Mouse (Mus musculus): ENCODE data around the gene Atp6v1g1. TPM values are rescaled to one million over a fixed set of nuclear protein-coding genes. Genes with fewer than 3 reads are reported as not detected.

The Atp6v1g1 gene
- polyA plus RNA-seq, 1 experiment from 2014 or later: 318 TPM

- no peaks in the 10 kb centered on the region for H3K36me3 ChIP-seq
- WGBS: 77% methylated on average over 4 of the region's 4 CpGs
Observed at GRCm38 (mm10) chr4:63590538-63590937, 46.0 kb downstream of the Atp6v1g1 start.

GRCm38 (mm10) chr4:63594459-63595110 is 50.0 kb downstream of the Atp6v1g1 start:
- H3K27ac ChIP-seq: no peak overlapping the region
- 75% methylated on average over 5 of the region's 5 CpGs for WGBS
- 0 out of 2 replicates have a peak, but pooled peaks have one; percentile 32 for ATAC-seq (ENCODE audit: low FRiP score, low read depth)
- H3K36me3 ChIP-seq: no peaks in the 10 kb centered on the region
- no peak overlapping the region for H3K4me3 ChIP-seq
- H3K9me3 ChIP-seq: no peaks in the 10 kb centered on the region
- no peak overlapping the region for H3K9ac ChIP-seq
- no peaks in the 10 kb centered on the region for H3K4me1 ChIP-seq
- no peaks in the 10 kb centered on the region for H3K27me3 ChIP-seq
- H3K4me2 ChIP-seq (replicated peaks): no peak overlapping the region

More at GRCm38 (mm10) chr4:63590538-63590937, 46.0 kb downstream of the Atp6v1g1 start:
- Histone ChIP-seq H3K27me3 (no peaks in the 10 kb centered on the region), H3K4me3 (no peak overlapping the region), H3K4me1 (no peaks in the 10 kb centered on the region), H3K9ac (no peak overlapping the region), H3K27ac (no peak overlapping the region), H3K9me3 (no peaks in the 10 kb centered on the region), H3K4me2 (replicated peaks) (no peak overlapping the region)
- ATAC-seq (ENCODE audit: low FRiP score, low read depth): no peak

- no peak for ATAC-seq (ENCODE audit: low FRiP score, low read depth)
- 71% methylated on average over 10 of the region's 10 CpGs for WGBS
Observed at GRCm38 (mm10) chr4:63595259-63595658, 50.7 kb downstream of the Atp6v1g1 start.

DNA sequence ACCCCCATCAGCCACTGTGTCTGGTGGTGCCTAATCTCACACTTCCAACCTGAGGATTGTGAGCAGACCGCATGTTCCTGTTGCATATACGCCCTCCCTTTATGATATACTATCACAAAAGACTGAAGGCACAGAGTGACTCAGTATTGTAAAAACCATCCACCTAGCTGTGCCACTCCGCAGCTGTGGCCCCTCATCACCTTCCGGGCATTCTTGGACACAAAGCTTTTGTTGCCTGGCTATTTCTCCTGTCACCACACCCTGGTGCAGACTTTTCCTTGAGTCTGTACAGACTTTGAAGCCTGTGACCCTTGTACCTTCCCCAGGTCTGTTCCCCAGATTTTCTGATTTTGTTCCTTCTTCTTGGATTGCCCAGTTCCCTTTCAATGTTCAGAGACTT is 51.4 kb downstream of the Atp6v1g1 start:
- 94% methylated on average over 4 of the region's 4 CpGs for WGBS
- Histone ChIP-seq H3K4me1 (no peaks in the 10 kb centered on the region), H3K36me3 (no peaks in the 10 kb centered on the region), H3K27me3 (no peaks in the 10 kb centered on the region), H3K9ac (no peak overlapping the region), H3K4me2 (replicated peaks) (no peak overlapping the region), H3K27ac (no peak overlapping the region), H3K4me3 (no peak overlapping the region), H3K9me3 (no peaks in the 10 kb centered on the region)
- ATAC-seq (ENCODE audit: low FRiP score, low read depth): no peak

More at GRCm38 (mm10) chr4:63595259-63595658, 50.7 kb downstream of the Atp6v1g1 start:
- Histone ChIP-seq H3K36me3 (no peaks in the 10 kb centered on the region), H3K9me3 (no peaks in the 10 kb centered on the region), H3K27ac (no peak overlapping the region), H3K4me3 (no peak overlapping the region), H3K4me1 (no peaks in the 10 kb centered on the region), H3K9ac (no peak overlapping the region), H3K4me2 (replicated peaks) (no peak overlapping the region), H3K27me3 (no peaks in the 10 kb centered on the region)

Other genes with a start within 250 kb of the Atp6v1g1 start
- not detected in 2 replicates for gene Orm1, start 200.2 kb upstream of the Atp6v1g1 start, polyA plus RNA-seq (2015; fragmentation: Nextera tagmentation; extraction: Ambion mirVana)
- not detected in 2 replicates for gene Orm3, start 188.6 kb upstream of the Atp6v1g1 start, polyA plus RNA-seq (2015; fragmentation: Nextera tagmentation; extraction: Ambion mirVana)
- not detected in 2 replicates for gene Orm2, start 182.3 kb upstream of the Atp6v1g1 start, polyA plus RNA-seq (2015; fragmentation: Nextera tagmentation; extraction: Ambion mirVana)
- gene Akna, start 141.4 kb upstream of the Atp6v1g1 start, polyA plus RNA-seq (2015; fragmentation: Nextera tagmentation; extraction: Ambion mirVana): 8.5 and 8.6 TPM in 2 replicates
- 8.1 and 10.4 TPM in 2 replicates for gene Whrn, start 48.8 kb upstream of the Atp6v1g1 start, polyA plus RNA-seq (2015; fragmentation: Nextera tagmentation; extraction: Ambion mirVana)
- 8.2 and 8.3 TPM in 2 replicates for gene Tmem268, start 14.0 kb downstream of the Atp6v1g1 start, polyA plus RNA-seq (2015; fragmentation: Nextera tagmentation; extraction: Ambion mirVana)
- gene Gm11213, start 60.5 kb downstream of the Atp6v1g1 start, polyA plus RNA-seq (2015; fragmentation: Nextera tagmentation; extraction: Ambion mirVana): not detected in 2 replicates
- gene Tex48, start 77.7 kb downstream of the Atp6v1g1 start, polyA plus RNA-seq (2015; fragmentation: Nextera tagmentation; extraction: Ambion mirVana): not detected in 2 replicates
- not detected in 2 replicates for gene Gm11214, start 118.6 kb downstream of the Atp6v1g1 start, polyA plus RNA-seq (2015; fragmentation: Nextera tagmentation; extraction: Ambion mirVana)
- 0.08 and 0.15 TPM in 2 replicates for gene Tnfsf15, start 200.3 kb downstream of the Atp6v1g1 start, polyA plus RNA-seq (2015; fragmentation: Nextera tagmentation; extraction: Ambion mirVana)